Mouse (Mus musculus): ENCODE results near the gene Atxn7. TPM values are rescaled to one million over a fixed set of nuclear protein-coding genes. Genes with fewer than 3 reads are reported as not detected.

Gene Atxn7
- polyA plus RNA-seq, 1 experiment from 2014 or later, result 2.7 TPM

DNA sequence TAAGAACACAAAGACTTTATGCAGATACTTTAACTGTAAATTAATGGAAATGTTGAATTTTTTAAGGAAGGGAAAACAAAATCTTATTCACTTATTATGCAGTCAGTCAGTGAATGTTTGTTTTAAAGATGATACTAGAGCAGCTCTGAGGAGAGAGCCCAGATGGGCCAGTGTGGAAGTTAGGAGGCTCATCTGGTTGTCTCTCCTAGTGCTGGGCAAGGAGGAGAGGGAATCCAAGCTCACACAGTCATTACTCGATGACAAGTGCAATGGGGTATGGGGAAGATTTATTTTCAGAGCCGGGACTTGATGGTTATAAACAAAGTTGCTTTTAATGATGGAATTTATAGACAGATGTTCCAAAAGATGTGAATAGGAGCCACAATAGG is 143.7 kb downstream of the Atxn7 start:
- H3K27ac ChIP-seq (ENCODE audit: low read length), result no peak overlapping the region
- H3K27me3 ChIP-seq (ENCODE audit: control insufficient read depth, insufficient read depth, low read length), result no peaks in the 10 kb centered on the region
- H3K9me3 ChIP-seq (replicated peaks; ENCODE audit: control insufficient read depth, low read length), result no peaks in the 10 kb centered on the region
- H3K9ac ChIP-seq (ENCODE audit: low read length), result no peak overlapping the region
- H3K36me3 ChIP-seq (ENCODE audit: control insufficient read depth, insufficient read depth), result peaks cover 24% of the 10 kb centered on the region
- no peaks in the 10 kb centered on the region for H3K4me1 ChIP-seq (ENCODE audit: control insufficient read depth, insufficient read depth, low read length)
- 82% methylated on average over 2 of the region's 2 CpGs for WGBS
- no peak overlapping the region for H3K4me2 ChIP-seq (ENCODE audit: low read depth, low read length)
- no peak for ATAC-seq (replicated peaks; ENCODE audit: extremely low read depth, insufficient read depth, low FRiP score)
- H3K4me3 ChIP-seq (ENCODE audit: low read length), result no peak overlapping the region

DNA sequence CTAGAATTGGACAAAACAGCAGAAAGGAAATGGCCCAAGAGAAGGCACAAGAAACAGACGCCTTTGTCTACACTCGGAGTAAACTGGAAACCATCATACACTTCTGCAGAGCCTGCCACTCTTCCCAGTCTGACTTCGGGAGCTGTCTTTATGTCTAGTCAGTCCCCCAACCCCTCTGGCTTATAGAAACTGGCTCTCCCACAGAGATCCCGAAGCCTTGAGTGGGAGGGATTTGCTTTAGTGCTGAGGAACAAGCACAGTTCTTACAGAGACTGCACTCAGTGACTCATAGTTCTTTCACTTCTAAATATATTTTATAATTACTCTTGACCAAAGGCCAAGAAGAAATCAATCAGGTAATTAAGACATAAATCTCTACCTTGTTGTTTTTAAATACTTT is 149.5 kb downstream of the Atxn7 start:
- no peak overlapping the region for H3K4me2 ChIP-seq (ENCODE audit: low read depth, low read length)
- peaks cover 45% of the 10 kb centered on the region for H3K36me3 ChIP-seq (ENCODE audit: control insufficient read depth, insufficient read depth)
- H3K4me3 ChIP-seq (ENCODE audit: low read length), result no peak overlapping the region
- H3K4me1 ChIP-seq (ENCODE audit: control insufficient read depth, insufficient read depth, low read length), result no peaks in the 10 kb centered on the region
- no peak overlapping the region for H3K27ac ChIP-seq (ENCODE audit: low read length)
- no peak for ATAC-seq (replicated peaks; ENCODE audit: extremely low read depth, insufficient read depth, low FRiP score)
- no peak overlapping the region for H3K9ac ChIP-seq (ENCODE audit: low read length)
- no peaks in the 10 kb centered on the region for H3K27me3 ChIP-seq (ENCODE audit: control insufficient read depth, insufficient read depth, low read length)
- 82% methylated on average over 4 of the region's 4 CpGs for WGBS
- no peaks in the 10 kb centered on the region for H3K9me3 ChIP-seq (replicated peaks; ENCODE audit: control insufficient read depth, low read length)

DNA sequence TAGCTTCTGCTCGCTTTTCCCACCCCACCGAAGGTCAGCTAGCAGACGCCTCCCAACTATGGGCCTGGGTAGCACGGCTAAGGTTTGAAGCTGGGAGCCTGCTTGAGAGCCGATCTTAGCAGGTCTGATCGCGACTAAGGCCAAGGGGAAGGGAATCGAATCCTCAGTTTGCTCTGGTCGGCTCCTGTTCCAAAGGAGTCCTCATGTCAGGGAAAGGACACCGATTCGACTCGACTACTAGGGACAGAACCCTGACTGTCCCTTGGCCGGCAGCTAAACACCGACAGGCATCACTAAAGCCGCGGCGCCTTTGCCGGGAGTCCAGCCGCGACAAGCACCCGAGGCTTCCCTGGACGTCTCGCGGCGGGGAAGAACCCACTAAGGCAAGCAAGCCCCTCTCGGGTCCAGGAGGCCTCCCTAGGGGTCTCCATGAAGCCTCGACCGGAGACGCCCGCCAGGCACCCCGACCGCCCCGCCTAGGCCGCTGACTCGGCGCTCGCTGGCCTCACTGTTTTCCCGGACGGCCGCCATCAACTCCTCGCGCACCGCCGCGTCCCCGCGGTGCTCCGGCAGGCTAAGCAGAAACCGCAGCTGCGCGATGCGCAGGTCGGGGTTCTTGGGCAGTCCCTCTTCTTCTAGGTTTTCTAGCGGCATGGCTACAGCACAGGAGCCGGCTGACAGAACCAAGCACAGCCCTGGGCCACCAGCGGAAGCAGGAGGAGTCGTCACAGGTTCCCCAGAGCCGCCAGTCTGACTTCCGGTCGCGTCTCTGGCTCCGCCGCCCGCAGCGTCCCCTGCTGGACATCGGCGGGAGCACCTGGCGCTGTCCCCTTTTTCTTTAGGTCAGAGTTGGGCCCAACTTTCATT is 159.2 kb downstream of the Atxn7 start, which contains the start of gene Psmd6:
Psmd6 (minus strand) TSS at position 755 of the 867 bp plus-strand sequence.
- Histone ChIP-seq H3K4me1 (ENCODE audit: control insufficient read depth, insufficient read depth, low read length) (peaks cover 14% of the 10 kb centered on the region), H3K9ac (ENCODE audit: low read length) (peak within 1 kb of the TSS; percentile 99), H3K9me3 (replicated peaks; ENCODE audit: control insufficient read depth, low read length) (no peaks in the 10 kb centered on the region), H3K4me2 (ENCODE audit: low read depth, low read length) (peak within 1 kb of the TSS; percentile 96), H3K4me3 (ENCODE audit: low read length) (peak within 1 kb of the TSS; percentile 99), H3K27me3 (ENCODE audit: control insufficient read depth, insufficient read depth, low read length) (no peaks in the 10 kb centered on the region), H3K27ac (ENCODE audit: low read length) (peak within 1 kb of the TSS; percentile 81), H3K36me3 (ENCODE audit: control insufficient read depth, insufficient read depth) (peaks cover 26% of the 10 kb centered on the region)
- peak; percentile 94 for ATAC-seq (replicated peaks; ENCODE audit: extremely low read depth, insufficient read depth, low FRiP score)
- under 1% methylated on average over 68 of the region's 68 CpGs for WGBS

Other genes starting within 250 kb of the Atxn7 start
- 0.06 TPM in 1 of 2 replicates, not detected in the other for gene Gm281, start 47.0 kb upstream of the Atxn7 start, polyA plus RNA-seq (2015; fragmentation: Nextera tagmentation; extraction: Ambion mirVana)
- gene Thoc7, start 412 bp downstream of the Atxn7 start, polyA plus RNA-seq (2015; fragmentation: Nextera tagmentation; extraction: Ambion mirVana), result 156 and 167 TPM in 2 replicates
- gene Psmd6, start 159.5 kb downstream of the Atxn7 start, polyA plus RNA-seq (2015; fragmentation: Nextera tagmentation; extraction: Ambion mirVana), result 169 and 200 TPM in 2 replicates
- gene Olfr720, start 225.4 kb downstream of the Atxn7 start, polyA plus RNA-seq (2015; fragmentation: Nextera tagmentation; extraction: Ambion mirVana), result not detected in 2 replicates